Mouse (Mus musculus) embryonic facial prominence, embryonic 13.5 days (tissue): ENCODE measurements at regions not wholly inside any gene's neighbourhood (a gene's known extent, or its start where the extent isn't known, plus 50 kb on each side); places are given as distances from the start of the nearest gene placed in this dataset.

ENCODE experiments used
- ATAC-seq: fragments of 200-750 bp; cut with Nextera tagmentation; 2 replicates; pipeline ENCODE4 v1.8.0; 2017; ENCODE audit warnings: low read depth; ENCODE audit not compliant: insufficient number of reproducible peaks, insufficient read depth, low FRiP score, low TSS enrichment
- H3K27ac ChIP-seq: fragments of 300-500 bp; sonication (generic); 2 replicates; pipeline ENCODE4 v1.5.1; 2015; ENCODE audit warnings: moderate library complexity, mild to moderate bottlenecking, inconsistent platforms
- H3K27me3 ChIP-seq: fragments of 300-500 bp; sonication (generic); 2 replicates; pipeline ENCODE4 v1.6.1; 2015; ENCODE audit warnings: mild to moderate bottlenecking, inconsistent platforms
- H3K36me3 ChIP-seq: fragments of 300-500 bp; sonication (generic); 2 replicates; pipeline ENCODE4 v1.6.1; 2015; ENCODE audit warnings: mild to moderate bottlenecking, inconsistent platforms
- H3K4me1 ChIP-seq: fragments of 300-500 bp; sonication (generic); 2 replicates; pipeline ENCODE4 v1.6.1; 2015; ENCODE audit warnings: inconsistent platforms
- H3K4me2 ChIP-seq: fragments of 300-500 bp; sonication (generic); 2 replicates; pipeline ENCODE4 v1.6.1; 2015; ENCODE audit warnings: moderate library complexity, mild to moderate bottlenecking, inconsistent platforms
- H3K4me3 ChIP-seq: fragments of 300-500 bp; sonication (generic); 2 replicates; pipeline ENCODE4 v1.5.1; 2015; ENCODE audit warnings: mild to moderate bottlenecking, inconsistent platforms
- H3K9ac ChIP-seq: fragments of 300-500 bp; sonication (generic); 2 replicates; pipeline ENCODE4 v1.6.1; 2015; ENCODE audit warnings: mild to moderate bottlenecking, inconsistent platforms
- H3K9me3 ChIP-seq: fragments of 300-500 bp; sonication (generic); 2 replicates; pipeline ENCODE4 v1.6.1; 2016; ENCODE audit warnings: inconsistent platforms
- WGBS: fragments of 180-500 bp; shearing (Covaris S2); methylation state at CpG from one replicate; pipeline ENCODE4 v1.1.7; 2015; ENCODE audit warnings: mixed read lengths; 5-methylcytosine and 5-hydroxymethylcytosine counted together

GRCm38 (mm10) chr8:49631286-49631685 is 787.5 kb upstream of the Tenm3 start:
- Histone ChIP-seq H3K4me1 (no peaks in the 10 kb centered on the region), H3K9ac (no peak overlapping the region), H3K4me3 (no peak overlapping the region), H3K27me3 (no peaks in the 10 kb centered on the region), H3K4me2 (no peak overlapping the region), H3K36me3 (no peaks in the 10 kb centered on the region), H3K27ac (no peak overlapping the region), H3K9me3 (no peaks in the 10 kb centered on the region)
- 65% methylated on average over 6 of the region's 6 CpGs for WGBS
- ATAC-seq, result no peak

GRCm38 (mm10) chr8:49627966-49628495 is 784.3 kb upstream of the Tenm3 start:
- Histone ChIP-seq H3K27ac (no peak overlapping the region), H3K9me3 (no peaks in the 10 kb centered on the region), H3K4me3 (no peak overlapping the region), H3K4me2 (no peak overlapping the region), H3K4me1 (no peaks in the 10 kb centered on the region), H3K36me3 (no peaks in the 10 kb centered on the region), H3K9ac (no peak overlapping the region), H3K27me3 (no peaks in the 10 kb centered on the region)
- 37% methylated on average over 10 of the region's 10 CpGs for WGBS
- no peak for ATAC-seq

- H3K27me3 ChIP-seq, result no peaks in the 10 kb centered on the region
- H3K9ac ChIP-seq, result no peak overlapping the region
- H3K4me3 ChIP-seq, result no peak overlapping the region
- no peaks in the 10 kb centered on the region for H3K4me1 ChIP-seq
- H3K27ac ChIP-seq, result no peak overlapping the region
- no peak overlapping the region for H3K4me2 ChIP-seq
- no peak for ATAC-seq
- H3K9me3 ChIP-seq, result no peaks in the 10 kb centered on the region
- whole genome bisulfite sequencing, result 77% methylated on average over 2 of the region's 2 CpGs
- no peaks in the 10 kb centered on the region for H3K36me3 ChIP-seq
Measured at GRCm38 (mm10) chr8:49595501-49595900, 751.8 kb upstream of the Tenm3 start.

- H3K9ac ChIP-seq, result no peak overlapping the region
- H3K27ac ChIP-seq, result no peak overlapping the region
- H3K27me3 ChIP-seq, result no peaks in the 10 kb centered on the region
- H3K4me2 ChIP-seq, result no peak overlapping the region
- 0 out of 2 replicates have a peak, but pooled peaks cover 3% of the 10 kb centered on the region for H3K4me1 ChIP-seq
- H3K4me3 ChIP-seq, result no peak overlapping the region
- WGBS, result 31% methylated on average over 3 of the region's 3 CpGs
- H3K9me3 ChIP-seq, result no peaks in the 10 kb centered on the region
- ATAC-seq, result no peak
- no peaks in the 10 kb centered on the region for H3K36me3 ChIP-seq
Measured at GRCm38 (mm10) chr8:49567423-49567822, 723.7 kb upstream of the Tenm3 start.

- no peaks in the 10 kb centered on the region for H3K9me3 ChIP-seq
- no peak overlapping the region for H3K27ac ChIP-seq
- ATAC-seq, result no peak
- 0 out of 2 replicates have a peak, but pooled peaks cover 3% of the 10 kb centered on the region for H3K4me1 ChIP-seq
- WGBS, result 88% methylated on average over 5 of the region's 5 CpGs
- H3K4me3 ChIP-seq, result no peak overlapping the region
- no peak overlapping the region for H3K4me2 ChIP-seq
- H3K27me3 ChIP-seq, result no peaks in the 10 kb centered on the region
- H3K9ac ChIP-seq, result no peak overlapping the region
- H3K36me3 ChIP-seq, result no peaks in the 10 kb centered on the region
Measured at GRCm38 (mm10) chr8:49563499-49564279, 719.9 kb upstream of the Tenm3 start.

- no peaks in the 10 kb centered on the region for H3K27me3 ChIP-seq
- H3K36me3 ChIP-seq, result no peaks in the 10 kb centered on the region
- WGBS, result 69% methylated on average over 4 of the region's 4 CpGs
- H3K4me3 ChIP-seq, result no peak overlapping the region
- H3K4me1 ChIP-seq, result 0 out of 2 replicates have a peak, but pooled peaks cover 3% of the 10 kb centered on the region
- no peak overlapping the region for H3K27ac ChIP-seq
- no peak for ATAC-seq
- H3K4me2 ChIP-seq, result no peak overlapping the region
- H3K9ac ChIP-seq, result no peak overlapping the region
- H3K9me3 ChIP-seq, result no peaks in the 10 kb centered on the region
Measured at GRCm38 (mm10) chr8:49562976-49563375, 719.2 kb upstream of the Tenm3 start.

- Histone ChIP-seq H3K9me3 (no peaks in the 10 kb centered on the region), H3K27ac (no peak overlapping the region), H3K9ac (no peak overlapping the region), H3K36me3 (no peaks in the 10 kb centered on the region), H3K27me3 (no peaks in the 10 kb centered on the region), H3K4me3 (no peak overlapping the region), H3K4me1 (no peaks in the 10 kb centered on the region), H3K4me2 (no peak overlapping the region)
- WGBS, result 54% methylated on average over 7 of the region's 7 CpGs
- no peak for ATAC-seq
Measured at GRCm38 (mm10) chr8:49555724-49556457, 712.1 kb upstream of the Tenm3 start.

- Histone ChIP-seq H3K4me1 (no peaks in the 10 kb centered on the region), H3K9ac (no peak overlapping the region), H3K27ac (no peak overlapping the region), H3K36me3 (no peaks in the 10 kb centered on the region), H3K4me2 (no peak overlapping the region), H3K9me3 (no peaks in the 10 kb centered on the region), H3K27me3 (no peaks in the 10 kb centered on the region), H3K4me3 (no peak overlapping the region)
- 81% methylated on average over 3 of the region's 3 CpGs for WGBS
- ATAC-seq, result no peak
Measured at GRCm38 (mm10) chr8:49553175-49553574, 709.4 kb upstream of the Tenm3 start.

GRCm38 (mm10) chr8:49543321-49543720 is 699.6 kb upstream of the Tenm3 start:
- WGBS, result 90% methylated on average over 4 of the region's 4 CpGs
- H3K27ac ChIP-seq, result no peak overlapping the region
- H3K9ac ChIP-seq, result no peak overlapping the region
- no peaks in the 10 kb centered on the region for H3K36me3 ChIP-seq
- no peak overlapping the region for H3K4me2 ChIP-seq
- no peak for ATAC-seq
- H3K27me3 ChIP-seq, result no peaks in the 10 kb centered on the region
- no peaks in the 10 kb centered on the region for H3K9me3 ChIP-seq
- H3K4me1 ChIP-seq, result no peaks in the 10 kb centered on the region
- no peak overlapping the region for H3K4me3 ChIP-seq

GRCm38 (mm10) chr8:49541337-49541736 is 697.6 kb upstream of the Tenm3 start:
- no peaks in the 10 kb centered on the region for H3K36me3 ChIP-seq

GRCm38 (mm10) chr8:49533412-49534351 is 689.9 kb upstream of the Tenm3 start:
- H3K27me3 ChIP-seq, result no peaks in the 10 kb centered on the region
- H3K4me3 ChIP-seq, result no peak overlapping the region
- no peak overlapping the region for H3K9ac ChIP-seq
- no peak overlapping the region for H3K27ac ChIP-seq
- H3K4me2 ChIP-seq, result no peak overlapping the region
- WGBS, result 67% methylated on average over 5 of the region's 5 CpGs
- H3K36me3 ChIP-seq, result no peaks in the 10 kb centered on the region
- H3K4me1 ChIP-seq, result no peaks in the 10 kb centered on the region
- no peak for ATAC-seq
- no peaks in the 10 kb centered on the region for H3K9me3 ChIP-seq

More at GRCm38 (mm10) chr8:49541337-49541736, 697.6 kb upstream of the Tenm3 start:
- no peak overlapping the region for H3K27ac ChIP-seq
- H3K9me3 ChIP-seq, result no peaks in the 10 kb centered on the region
- no peaks in the 10 kb centered on the region for H3K4me1 ChIP-seq
- H3K4me3 ChIP-seq, result no peak overlapping the region
- H3K4me2 ChIP-seq, result no peak overlapping the region
- 69% methylated on average over 5 of the region's 5 CpGs for WGBS
- H3K9ac ChIP-seq, result no peak overlapping the region
- H3K27me3 ChIP-seq, result no peaks in the 10 kb centered on the region
- ATAC-seq, result no peak
